Mouse (Mus musculus): Measurements from ENCODE around the gene Ddit4l.

DNA sequence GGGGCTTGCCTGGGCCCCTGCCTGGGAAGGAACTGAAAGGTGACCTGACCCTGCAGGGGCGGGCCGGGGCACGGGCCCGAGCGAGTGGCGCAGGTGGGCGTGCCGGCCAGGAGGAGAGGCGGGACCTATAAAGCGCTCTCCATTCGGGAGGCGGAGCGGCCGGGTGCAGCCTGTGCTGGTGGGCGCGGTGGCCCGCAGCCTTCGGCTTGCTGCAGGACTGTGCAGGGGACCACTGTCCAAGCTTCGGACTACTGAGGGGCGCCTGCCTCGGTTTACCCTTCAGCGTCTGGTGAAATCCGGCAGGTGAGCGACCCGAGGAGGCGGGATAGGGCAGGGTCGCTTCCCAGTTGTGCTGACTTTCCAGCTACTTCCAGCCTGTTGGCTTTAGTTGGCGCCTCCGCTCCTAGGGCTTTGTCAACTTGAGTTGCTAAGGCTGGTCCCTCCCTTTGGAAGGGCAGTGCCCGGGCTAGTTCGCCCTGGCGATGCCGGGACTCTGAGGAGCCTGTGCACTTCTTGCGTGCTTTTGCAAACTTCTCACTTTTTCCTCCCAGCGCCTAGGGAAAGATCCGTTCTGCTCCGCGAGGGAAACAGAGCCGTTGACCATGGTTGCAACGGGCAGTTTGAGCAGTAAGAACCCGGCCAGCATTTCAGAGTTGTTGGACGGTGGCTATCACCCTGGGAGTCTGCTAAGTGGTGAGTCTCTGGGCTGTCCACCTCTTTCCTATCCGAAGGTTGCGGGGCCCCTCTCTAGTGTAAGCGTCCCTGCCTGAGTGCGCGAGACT is 2.4 kb downstream of the Ddit4l start:
- TF ChIP-seq CTCF (IDR thresholded peaks at IDR 0.05; ENCODE audit: low read depth, low read length) (no peak), POLR2A (IDR thresholded peaks at IDR 0.05; ENCODE audit: extremely low read depth, insufficient read depth, low read length) (no peak)
